Mouse (Mus musculus) ES-E14 (cell line): ENCODE measurements at regions not wholly inside any gene's neighbourhood (a gene's known extent, or its start where the extent isn't known, plus 50 kb on each side); places are given as distances from the start of the nearest gene placed in this dataset.

ENCODE experiments used
- CHD2 ChIP-seq: IDR thresholded peaks from 2 replicates; pipeline ENCODE4 v1.6.1; 2014; ENCODE audit warnings: mild to moderate bottlenecking, low read depth, low read length, inconsistent platforms
- HCFC1 ChIP-seq: IDR thresholded peaks from 2 replicates; pipeline ENCODE4 v1.6.1; 2012; ENCODE audit warnings: low read length, inconsistent platforms, borderline replicate concordance; ENCODE audit not compliant: insufficient read depth
- MAFK ChIP-seq: IDR thresholded peaks from 2 replicates; pipeline ENCODE4 v1.6.1; 2014; ENCODE audit warnings: mild to moderate bottlenecking, low read depth, low read length, inconsistent platforms; ENCODE audit not compliant: insufficient read depth
- ZNF384 ChIP-seq: IDR thresholded peaks from 2 replicates; pipeline ENCODE4 v1.6.1; 2012; ENCODE audit warnings: low read depth, low read length, inconsistent platforms

DNA sequence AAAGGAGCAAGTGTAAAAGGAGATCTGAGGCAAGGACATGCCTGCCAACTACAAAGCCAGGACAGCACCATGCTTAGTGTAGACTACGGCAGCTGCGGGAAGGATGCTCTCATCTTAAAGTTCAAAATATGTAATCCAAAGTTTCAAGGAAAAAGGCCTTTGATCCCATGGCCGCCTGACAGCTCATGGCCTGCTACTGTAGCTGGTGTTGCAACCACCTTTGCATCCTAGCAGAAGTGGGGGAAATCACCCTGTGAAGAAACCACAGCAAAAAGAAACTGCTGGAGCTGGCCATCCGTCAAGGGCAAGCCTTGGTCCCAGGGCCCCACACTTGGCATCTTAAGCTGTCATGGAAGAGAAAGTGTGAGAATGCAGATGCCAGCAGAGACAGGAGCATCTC lies 99.9 kb downstream of the Apob start:
- TF ChIP-seq MAFK = no peak
- TF ChIP-seq ZNF384 = no peak
- no peak for TF ChIP-seq CHD2
- TF ChIP-seq HCFC1 = no peak
